Mouse (Mus musculus): ENCODE results near the gene Cct7. TPM values are rescaled to one million over a fixed set of nuclear protein-coding genes. Genes with fewer than 3 reads are reported as not detected.

Gene Cct7
- total RNA-seq, 2 experiments from 2014 or later = 127 to 135 TPM

GRCm38 (mm10) chr6:85512577-85513530 is 61.5 kb downstream of the Cct7 start:
- no peak overlapping the region for H3K27ac ChIP-seq
- intact Hi-C loops (cut with DNase I) = no loop called here
- H3K4me3 ChIP-seq = peak overlapping the region; percentile 63
- peak; percentile 15 for DNase-seq
- no peak for TF ChIP-seq CTCF (IDR thresholded peaks at IDR 0.05)

DNA sequence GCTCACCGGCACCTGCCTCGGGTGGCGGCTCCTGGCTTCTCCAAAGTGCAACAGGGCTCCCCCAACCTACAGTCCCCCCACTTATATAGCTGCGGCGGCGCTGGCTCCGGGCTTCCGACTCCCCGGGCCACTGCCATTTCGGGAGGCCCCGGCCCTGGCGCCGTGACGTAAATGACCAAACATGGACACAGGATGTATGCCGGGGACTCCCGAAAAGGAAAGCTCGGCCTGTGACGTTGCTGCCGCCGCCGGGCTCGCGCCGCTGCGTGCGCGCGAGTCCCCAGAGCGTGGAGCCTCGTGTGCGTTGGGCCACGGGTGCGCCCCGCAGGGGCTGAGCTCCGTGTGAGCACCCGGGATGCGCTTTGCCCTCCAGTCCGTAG is 62.2 kb downstream of the Cct7 start, which contains the start of gene Egr4:
Gene Egr4, minus strand, starts transcription at position 59 of the 380 bp plus-strand sequence.
- intact Hi-C loops (cut with DNase I) = no loop called here

DNA sequence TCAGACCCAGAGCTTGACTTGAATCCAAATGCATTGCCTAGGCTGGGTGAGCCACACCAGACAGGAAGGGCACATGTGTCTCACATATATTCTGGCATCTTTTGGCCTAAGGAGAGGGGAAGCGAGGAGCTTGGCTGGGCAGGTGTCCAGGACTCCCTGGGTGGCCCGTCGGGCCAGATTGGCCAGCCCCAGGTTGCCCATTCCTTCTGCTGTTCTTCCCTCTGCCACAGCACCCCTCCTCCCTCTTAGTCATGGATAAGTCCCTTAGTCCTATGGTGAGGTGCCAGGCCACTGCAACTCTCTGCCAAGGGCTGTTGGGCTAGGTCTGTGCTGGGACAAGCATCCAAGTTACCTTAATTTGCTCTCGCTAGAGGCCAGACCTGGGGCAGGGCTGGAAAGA is 64.6 kb downstream of the Cct7 start:
- intact Hi-C loops (cut with DNase I) = no loop called here
- TF ChIP-seq CTCF (IDR thresholded peaks at IDR 0.05) = no peak
- Histone ChIP-seq H3K27ac (no peak overlapping the region), H3K4me3 (no peak overlapping the region)
- no peak for DNase-seq

More for the DNA sequence above, 62.2 kb downstream of the Cct7 start, which contains the start of gene Egr4:
- DNase-seq = peak; percentile 29
- H3K27ac ChIP-seq = no peak within 1 kb of the TSS
- TF ChIP-seq CTCF (IDR thresholded peaks at IDR 0.05) = no peak
- peak within 1 kb of the TSS; percentile 63 for H3K4me3 ChIP-seq

Other genes starting within 250 kb of the Cct7 start
- 1 to 10 TPM; 5.9 to 7.3 TPM for gene Sfxn5, start 118.1 kb upstream of the Cct7 start, total RNA-seq (2021)
- 10 to 100 TPM; 24.2 to 28.2 TPM for gene Rab11fip5, start 76.9 kb upstream of the Cct7 start, total RNA-seq (2021)
- gene Noto, start 27.6 kb upstream of the Cct7 start, total RNA-seq (2021) = not detected
- 1 to 10 TPM; 8.6 TPM for gene Smyd5, start 19.5 kb upstream of the Cct7 start, total RNA-seq (2021)
- 10 to 100 TPM; 14.8 to 15.9 TPM for gene Pradc1, start 456 bp downstream of the Cct7 start, total RNA-seq (2021)
- under 1 TPM in 1 of 2 experiments, not detected in 1; 0.03 TPM for gene Fbxo41, start 51.5 kb downstream of the Cct7 start, total RNA-seq (2021)
- not detected for gene Egr4, start 62.1 kb downstream of the Cct7 start, total RNA-seq (2021)
- under 1 TPM; 0.54 to 0.78 TPM for gene Alms1, start 136.0 kb downstream of the Cct7 start, total RNA-seq (2021)

All from gastrocnemius, adult 2 months (tissue).